Mouse (Mus musculus): ENCODE measurements around the gene Olfr920.

DNA sequence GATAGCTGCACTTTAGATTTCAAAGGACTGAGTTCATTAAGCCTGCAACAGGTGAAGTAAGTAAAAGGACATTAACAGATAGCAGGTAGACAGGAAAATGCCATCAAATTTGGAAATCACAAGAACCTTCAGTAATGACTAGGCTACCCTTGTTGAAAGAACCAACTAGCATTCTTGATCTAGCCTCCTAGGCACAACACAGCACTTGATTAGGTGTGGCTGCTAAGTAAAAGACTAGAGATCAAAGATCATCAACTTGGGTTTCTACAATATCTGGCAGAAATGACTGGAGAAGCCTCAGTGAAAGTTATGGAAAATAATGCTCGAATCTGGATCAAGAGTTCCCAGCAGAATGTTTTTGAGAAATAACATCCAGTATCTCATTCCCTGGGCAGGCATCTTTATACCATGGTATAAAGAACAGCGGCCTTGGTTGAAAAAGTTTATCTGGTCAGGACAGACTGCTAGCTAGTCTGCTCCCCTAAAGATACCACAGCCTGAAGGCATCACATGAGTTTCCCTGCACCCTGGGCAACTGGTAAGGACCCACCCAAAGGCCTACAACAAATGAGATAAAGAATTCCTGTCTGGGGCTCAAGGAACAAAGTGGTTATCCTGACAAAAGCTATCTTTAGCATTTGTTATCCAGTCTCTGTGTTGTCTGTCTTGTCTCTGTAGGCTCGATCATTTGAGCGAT lies 7.3 kb upstream of the Olfr920 start:
- TF ChIP-seq FLI1 (IDR thresholded peaks at IDR 0.05; ENCODE audit: low read length) (no peak), GATA1 (IDR thresholded peaks at IDR 0.05; ENCODE audit: borderline replicate concordance, low read length) (no peak)
